Mouse (Mus musculus) heart, embryonic 15.5 days (tissue): Measurements from ENCODE around the gene Celsr2. TPM values are rescaled to one million over a fixed set of nuclear protein-coding genes. Genes with fewer than 3 reads are reported as not detected.

Source experiments
- ATAC-seq: fragments of 200-750 bp; cut with Nextera tagmentation; replicated peaks from 2 replicates; pipeline ENCODE4 v1.8.0; 2017; ENCODE audit warnings: low read depth, moderate TSS enrichment; ENCODE audit not compliant: insufficient number of reproducible peaks, insufficient read depth, low FRiP score
- H3K27ac ChIP-seq: fragments of 300-500 bp; sonication (generic); 2 replicates; pipeline ENCODE4 v1.5.1; 2015; ENCODE audit warnings: mild to moderate bottlenecking, inconsistent platforms
- H3K27me3 ChIP-seq: fragments of 300-500 bp; sonication (generic); 2 replicates; pipeline ENCODE4 v1.6.1; 2015; ENCODE audit warnings: inconsistent platforms
- H3K36me3 ChIP-seq: fragments of 300-500 bp; sonication (generic); 2 replicates; pipeline ENCODE4 v1.6.1; 2015; ENCODE audit warnings: mild to moderate bottlenecking, inconsistent platforms
- H3K4me1 ChIP-seq: fragments of 300-500 bp; sonication (generic); replicated peaks from 2 replicates; pipeline ENCODE4 v1.6.1; 2015; ENCODE audit warnings: inconsistent platforms
- H3K4me2 ChIP-seq: fragments of 300-500 bp; sonication (generic); 2 replicates; pipeline ENCODE4 v1.6.1; 2015; ENCODE audit warnings: inconsistent platforms, mild to moderate bottlenecking, moderate library complexity
- H3K4me3 ChIP-seq: fragments of 300-500 bp; sonication (generic); 2 replicates; pipeline ENCODE4 v1.5.1; 2015; ENCODE audit warnings: mild to moderate bottlenecking, inconsistent platforms
- H3K9ac ChIP-seq: fragments of 300-500 bp; sonication (generic); 2 replicates; pipeline ENCODE4 v1.6.1; 2015; ENCODE audit warnings: mild to moderate bottlenecking, inconsistent platforms
- H3K9me3 ChIP-seq: fragments of 300-500 bp; sonication (generic); replicated peaks from 2 replicates; pipeline ENCODE4 v1.6.1; 2016; ENCODE audit warnings: inconsistent platforms
- WGBS: fragments of 180-500 bp; shearing (Covaris S2); methylation state at CpG from one replicate; pipeline ENCODE4 v1.1.7; 2015; ENCODE audit warnings: mixed read lengths; 5-methylcytosine and 5-hydroxymethylcytosine counted together
- polyA plus RNA-seq: library from polyadenylated mRNA; unstranded; fragments of >200 nt; fragmentation: Nextera tagmentation; extraction: Ambion mirVana; gene quantifications from 2 replicates; pipeline ENCODE4 v1.2.1, GENCODE M21; 2015

The Celsr2 gene
- polyA plus RNA-seq, 1 experiment from 2014 or later, result 2.4 TPM

GRCm38 (mm10) chr3:108433881-108434495 is 18.6 kb upstream of the Celsr2 start:
- H3K36me3 ChIP-seq, result peaks cover 62% of the 10 kb centered on the region
- H3K27me3 ChIP-seq, result no peaks in the 10 kb centered on the region
- no peaks in the 10 kb centered on the region for H3K9me3 ChIP-seq
- H3K4me1 ChIP-seq, result peaks cover 6% of the 10 kb centered on the region; the same call in 1 of the 2 replicates
- no peak overlapping the region for H3K4me2 ChIP-seq
- H3K4me3 ChIP-seq, result no peak overlapping the region
- no peak overlapping the region for H3K9ac ChIP-seq
- 61% methylated on average over 19 of the region's 19 CpGs for WGBS
- no peak for ATAC-seq
- H3K27ac ChIP-seq, result no peak overlapping the region

GRCm38 (mm10) chr3:108433188-108433880 is 18.0 kb upstream of the Celsr2 start:
- H3K9ac ChIP-seq, result no peak overlapping the region
- H3K4me1 ChIP-seq, result peaks cover 4% of the 10 kb centered on the region; the same call in 1 of the 2 replicates
- 60% methylated on average over 18 of the region's 18 CpGs for WGBS
- H3K9me3 ChIP-seq, result no peaks in the 10 kb centered on the region
- H3K4me3 ChIP-seq, result no peak overlapping the region
- no peak overlapping the region for H3K27ac ChIP-seq
- H3K27me3 ChIP-seq, result no peaks in the 10 kb centered on the region
- peaks cover 69% of the 10 kb centered on the region for H3K36me3 ChIP-seq
- no peak overlapping the region for H3K4me2 ChIP-seq
- no peak for ATAC-seq

GRCm38 (mm10) chr3:108432542-108433187 is 17.3 kb upstream of the Celsr2 start:
- ATAC-seq, result no peak
- Histone ChIP-seq H3K27me3 (no peaks in the 10 kb centered on the region), H3K9ac (no peak overlapping the region), H3K4me3 (no peak overlapping the region), H3K36me3 (peaks cover 76% of the 10 kb centered on the region), H3K4me1 (peaks cover 4% of the 10 kb centered on the region; the same call in 1 of the 2 replicates), H3K4me2 (no peak overlapping the region), H3K9me3 (no peaks in the 10 kb centered on the region), H3K27ac (no peak overlapping the region)
- 88% methylated on average over 13 of the region's 13 CpGs for WGBS

- Histone ChIP-seq H3K27me3 (no peaks in the 10 kb centered on the region), H3K4me2 (no peak overlapping the region), H3K36me3 (peaks cover 42% of the 10 kb centered on the region), H3K9me3 (no peaks in the 10 kb centered on the region), H3K27ac (no peak overlapping the region), H3K4me1 (peaks cover 15% of the 10 kb centered on the region), H3K9ac (no peak overlapping the region), H3K4me3 (no peak overlapping the region)
- ATAC-seq, result no peak
- 84% methylated on average over 6 of the region's 6 CpGs for WGBS
Measured at GRCm38 (mm10) chr3:108425624-108426018, 10.3 kb upstream of the Celsr2 start.

- Histone ChIP-seq H3K4me2 (no peak overlapping the region), H3K4me3 (no peak overlapping the region), H3K27ac (no peak overlapping the region), H3K4me1 (peaks cover 15% of the 10 kb centered on the region), H3K36me3 (peaks cover 42% of the 10 kb centered on the region), H3K9ac (no peak overlapping the region), H3K27me3 (no peaks in the 10 kb centered on the region), H3K9me3 (no peaks in the 10 kb centered on the region)
- ATAC-seq, result no peak
- 85% methylated on average over 7 of the region's 7 CpGs for WGBS
Measured at GRCm38 (mm10) chr3:108424944-108425623, 9.7 kb upstream of the Celsr2 start.

- H3K27ac ChIP-seq, result no peak overlapping the region
Measured at GRCm38 (mm10) chr3:108423844-108424801, 8.8 kb upstream of the Celsr2 start.

GRCm38 (mm10) chr3:108423006-108423405 is 7.7 kb upstream of the Celsr2 start:
- 31% methylated on average over 6 of the region's 6 CpGs for WGBS
- no peak for ATAC-seq
- no peak overlapping the region for H3K27ac ChIP-seq
- peaks cover 27% of the 10 kb centered on the region for H3K36me3 ChIP-seq
- no peaks in the 10 kb centered on the region for H3K9me3 ChIP-seq
- no peak overlapping the region for H3K4me2 ChIP-seq
- H3K27me3 ChIP-seq, result peaks cover 8% of the 10 kb centered on the region; the same call in 1 of the 2 replicates
- H3K9ac ChIP-seq, result no peak overlapping the region
- H3K4me1 ChIP-seq, result peaks cover 15% of the 10 kb centered on the region
- H3K4me3 ChIP-seq, result no peak overlapping the region

More at GRCm38 (mm10) chr3:108423844-108424801, 8.8 kb upstream of the Celsr2 start:
- Histone ChIP-seq H3K9me3 (no peaks in the 10 kb centered on the region), H3K9ac (no peak overlapping the region; the same call in 1 of the 2 replicates), H3K4me3 (peak overlapping the region; percentile 18), H3K36me3 (peaks cover 38% of the 10 kb centered on the region), H3K27me3 (no peaks in the 10 kb centered on the region), H3K4me1 (peaks cover 15% of the 10 kb centered on the region), H3K4me2 (peak overlapping the region; percentile 46)
- WGBS, result 18% methylated on average over 11 of the region's 11 CpGs
- peak; percentile 54; the same call in 1 of the 2 replicates for ATAC-seq

- peaks cover 21% of the 10 kb centered on the region for H3K4me1 ChIP-seq
- no peaks in the 10 kb centered on the region for H3K36me3 ChIP-seq
- peaks cover 34% of the 10 kb centered on the region for H3K27me3 ChIP-seq
- H3K9ac ChIP-seq, result peak overlapping the region; percentile 82
- under 1% methylated on average over 48 of the region's 48 CpGs for WGBS
- peak overlapping the region; percentile 82 for H3K4me3 ChIP-seq
- 0 out of 2 replicates have a peak overlapping the region, but pooled peaks have one; percentile 27 for H3K27ac ChIP-seq
- H3K9me3 ChIP-seq, result no peaks in the 10 kb centered on the region
- ATAC-seq, result peak; percentile 76
- peak overlapping the region; percentile 100 for H3K4me2 ChIP-seq
Measured at GRCm38 (mm10) chr3:108415831-108416223, 475 bp upstream of the Celsr2 start.

GRCm38 (mm10) chr3:108413634-108414360 is 1.6 kb downstream of the Celsr2 start:
- peaks cover 34% of the 10 kb centered on the region for H3K27me3 ChIP-seq
- H3K9me3 ChIP-seq, result no peaks in the 10 kb centered on the region
- ATAC-seq, result no peak
- no peak overlapping the region for H3K9ac ChIP-seq
- no peak overlapping the region for H3K4me3 ChIP-seq
- no peak overlapping the region for H3K4me2 ChIP-seq
- peaks cover 21% of the 10 kb centered on the region for H3K4me1 ChIP-seq
- H3K27ac ChIP-seq, result no peak overlapping the region
- H3K36me3 ChIP-seq, result no peaks in the 10 kb centered on the region
- WGBS, result 95% methylated on average over 35 of the region's 35 CpGs

- no peaks in the 10 kb centered on the region for H3K36me3 ChIP-seq
- H3K4me2 ChIP-seq, result no peak overlapping the region
- H3K9ac ChIP-seq, result no peak overlapping the region
- H3K27me3 ChIP-seq, result peaks cover 15% of the 10 kb centered on the region
- H3K27ac ChIP-seq, result peak overlapping the region; percentile 53
- no peak overlapping the region for H3K4me3 ChIP-seq
- 70% methylated on average over 8 of the region's 8 CpGs for WGBS
- peaks cover 21% of the 10 kb centered on the region for H3K4me1 ChIP-seq
- peak; percentile 33; the same call in 1 of the 2 replicates for ATAC-seq
- no peaks in the 10 kb centered on the region for H3K9me3 ChIP-seq
Measured at GRCm38 (mm10) chr3:108411754-108412121, 3.6 kb downstream of the Celsr2 start.
